Mouse (Mus musculus): ENCODE data around the gene Akap11. TPM values are rescaled to one million over a fixed set of nuclear protein-coding genes. Genes with fewer than 3 reads are reported as not detected.

Gene Akap11
- polyA plus RNA-seq, 1 experiment from 2014 or later, result 13.6 TPM

GRCm38 (mm10) chr14:78534651-78535050 lies 2.0 kb downstream of the Akap11 start:
- no peak overlapping the region for H3K4me3 ChIP-seq (ENCODE audit: low read length)
- peaks cover 44% of the 10 kb centered on the region for H3K4me1 ChIP-seq (ENCODE audit: control insufficient read depth, insufficient read depth, low read length)
- H3K27me3 ChIP-seq (ENCODE audit: control insufficient read depth, insufficient read depth, low read length), result no peaks in the 10 kb centered on the region
- no peak for ATAC-seq (replicated peaks; ENCODE audit: extremely low read depth, insufficient read depth, low FRiP score)
- no peaks in the 10 kb centered on the region for H3K36me3 ChIP-seq (ENCODE audit: control insufficient read depth, insufficient read depth)
- H3K27ac ChIP-seq (ENCODE audit: low read length), result no peak overlapping the region
- 96% methylated on average over 5 of the region's 5 CpGs for whole genome bisulfite sequencing
- no peak overlapping the region for H3K4me2 ChIP-seq (ENCODE audit: low read depth, low read length)
- no peaks in the 10 kb centered on the region for H3K9me3 ChIP-seq (replicated peaks; ENCODE audit: control insufficient read depth, low read length)
- H3K9ac ChIP-seq (ENCODE audit: low read length), result no peak overlapping the region

- 88% methylated on average over 3 of the region's 3 CpGs for WGBS
- ATAC-seq (replicated peaks; ENCODE audit: extremely low read depth, insufficient read depth, low FRiP score), result no peak
- Histone ChIP-seq H3K4me2 (ENCODE audit: low read depth, low read length) (no peak overlapping the region), H3K4me3 (ENCODE audit: low read length) (no peak overlapping the region), H3K27me3 (ENCODE audit: control insufficient read depth, insufficient read depth, low read length) (no peaks in the 10 kb centered on the region), H3K9me3 (replicated peaks; ENCODE audit: control insufficient read depth, low read length) (no peaks in the 10 kb centered on the region), H3K9ac (ENCODE audit: low read length) (no peak overlapping the region), H3K36me3 (ENCODE audit: control insufficient read depth, insufficient read depth) (no peaks in the 10 kb centered on the region), H3K4me1 (ENCODE audit: control insufficient read depth, insufficient read depth, low read length) (peaks cover 54% of the 10 kb centered on the region), H3K27ac (ENCODE audit: low read length) (no peak overlapping the region)
These were observed 2.9 kb downstream of the Akap11 start for GRCm38 (mm10) chr14:78533701-78534100.

GRCm38 (mm10) chr14:78532345-78532744 lies 4.3 kb downstream of the Akap11 start:
- 35% methylated on average over 6 of the region's 6 CpGs for WGBS
- Histone ChIP-seq H3K36me3 (ENCODE audit: control insufficient read depth, insufficient read depth) (no peaks in the 10 kb centered on the region), H3K9ac (ENCODE audit: low read length) (no peak overlapping the region), H3K9me3 (replicated peaks; ENCODE audit: control insufficient read depth, low read length) (no peaks in the 10 kb centered on the region), H3K27me3 (ENCODE audit: control insufficient read depth, insufficient read depth, low read length) (no peaks in the 10 kb centered on the region), H3K4me2 (ENCODE audit: low read depth, low read length) (peak overlapping the region; percentile 4; the same call in 1 of the 2 replicates), H3K4me1 (ENCODE audit: control insufficient read depth, insufficient read depth, low read length) (peaks cover 53% of the 10 kb centered on the region), H3K27ac (ENCODE audit: low read length) (peak overlapping the region; percentile 51), H3K4me3 (ENCODE audit: low read length) (no peak overlapping the region)
- ATAC-seq (replicated peaks; ENCODE audit: extremely low read depth, insufficient read depth, low FRiP score), result no peak

GRCm38 (mm10) chr14:78530256-78530655 lies 6.4 kb downstream of the Akap11 start:
- Histone ChIP-seq H3K4me1 (ENCODE audit: control insufficient read depth, insufficient read depth, low read length) (peaks cover 57% of the 10 kb centered on the region), H3K9me3 (replicated peaks; ENCODE audit: control insufficient read depth, low read length) (no peaks in the 10 kb centered on the region), H3K27me3 (ENCODE audit: control insufficient read depth, insufficient read depth, low read length) (no peaks in the 10 kb centered on the region), H3K4me3 (ENCODE audit: low read length) (no peak overlapping the region), H3K36me3 (ENCODE audit: control insufficient read depth, insufficient read depth) (no peaks in the 10 kb centered on the region), H3K9ac (ENCODE audit: low read length) (no peak overlapping the region), H3K4me2 (ENCODE audit: low read depth, low read length) (no peak overlapping the region), H3K27ac (ENCODE audit: low read length) (no peak overlapping the region)
- no peak for ATAC-seq (replicated peaks; ENCODE audit: extremely low read depth, insufficient read depth, low FRiP score)
- 79% methylated on average over 3 of the region's 3 CpGs for WGBS

GRCm38 (mm10) chr14:78528461-78529425 lies 7.9 kb downstream of the Akap11 start:
- 54% methylated on average over 8 of the region's 8 CpGs for WGBS

GRCm38 (mm10) chr14:78526907-78527306 lies 9.7 kb downstream of the Akap11 start:
- ATAC-seq (replicated peaks; ENCODE audit: extremely low read depth, insufficient read depth, low FRiP score), result no peak
- H3K36me3 ChIP-seq (ENCODE audit: control insufficient read depth, insufficient read depth), result no peaks in the 10 kb centered on the region
- H3K4me2 ChIP-seq (ENCODE audit: low read depth, low read length), result no peak overlapping the region
- no peak overlapping the region for H3K27ac ChIP-seq (ENCODE audit: low read length)
- no peak overlapping the region for H3K4me3 ChIP-seq (ENCODE audit: low read length)
- no peaks in the 10 kb centered on the region for H3K27me3 ChIP-seq (ENCODE audit: control insufficient read depth, insufficient read depth, low read length)
- WGBS, result 79% methylated on average over 6 of the region's 6 CpGs
- H3K9me3 ChIP-seq (replicated peaks; ENCODE audit: control insufficient read depth, low read length), result no peaks in the 10 kb centered on the region
- H3K4me1 ChIP-seq (ENCODE audit: control insufficient read depth, insufficient read depth, low read length), result peaks cover 59% of the 10 kb centered on the region
- H3K9ac ChIP-seq (ENCODE audit: low read length), result no peak overlapping the region

More at GRCm38 (mm10) chr14:78528461-78529425, 7.9 kb downstream of the Akap11 start:
- H3K27me3 ChIP-seq (ENCODE audit: control insufficient read depth, insufficient read depth, low read length), result no peaks in the 10 kb centered on the region
- H3K9ac ChIP-seq (ENCODE audit: low read length), result peak overlapping the region; percentile 20; the same call in 1 of the 2 replicates
- no peaks in the 10 kb centered on the region for H3K9me3 ChIP-seq (replicated peaks; ENCODE audit: control insufficient read depth, low read length)
- peak; percentile 33; the same call in 1 of the 2 replicates for ATAC-seq (replicated peaks; ENCODE audit: extremely low read depth, insufficient read depth, low FRiP score)
- H3K27ac ChIP-seq (ENCODE audit: low read length), result peak overlapping the region; percentile 72
- no peak overlapping the region for H3K4me3 ChIP-seq (ENCODE audit: low read length)
- H3K4me1 ChIP-seq (ENCODE audit: control insufficient read depth, insufficient read depth, low read length), result peaks cover 68% of the 10 kb centered on the region
- no peaks in the 10 kb centered on the region for H3K36me3 ChIP-seq (ENCODE audit: control insufficient read depth, insufficient read depth)
- H3K4me2 ChIP-seq (ENCODE audit: low read depth, low read length), result no peak overlapping the region

- H3K27ac ChIP-seq (ENCODE audit: low read length), result no peak overlapping the region
- no peak overlapping the region for H3K4me3 ChIP-seq (ENCODE audit: low read length)
- no peak overlapping the region for H3K9ac ChIP-seq (ENCODE audit: low read length)
- no peak for ATAC-seq (replicated peaks; ENCODE audit: extremely low read depth, insufficient read depth, low FRiP score)
- no peaks in the 10 kb centered on the region for H3K9me3 ChIP-seq (replicated peaks; ENCODE audit: control insufficient read depth, low read length)
- no peaks in the 10 kb centered on the region for H3K27me3 ChIP-seq (ENCODE audit: control insufficient read depth, insufficient read depth, low read length)
- no peak overlapping the region for H3K4me2 ChIP-seq (ENCODE audit: low read depth, low read length)
- no peaks in the 10 kb centered on the region for H3K36me3 ChIP-seq (ENCODE audit: control insufficient read depth, insufficient read depth)
- 60% methylated on average over 3 of the region's 3 CpGs for WGBS
- peaks cover 55% of the 10 kb centered on the region for H3K4me1 ChIP-seq (ENCODE audit: control insufficient read depth, insufficient read depth, low read length)
These were observed 10.1 kb downstream of the Akap11 start for GRCm38 (mm10) chr14:78526475-78526874.

- WGBS, result 98% methylated on average over 3 of the region's 3 CpGs
- Histone ChIP-seq H3K4me3 (ENCODE audit: low read length) (no peak overlapping the region), H3K27ac (ENCODE audit: low read length) (0 out of 2 replicates have a peak overlapping the region, but pooled peaks have one; percentile 18), H3K9ac (ENCODE audit: low read length) (no peak overlapping the region; the same call in 1 of the 2 replicates), H3K4me1 (ENCODE audit: control insufficient read depth, insufficient read depth, low read length) (peaks cover 51% of the 10 kb centered on the region), H3K36me3 (ENCODE audit: control insufficient read depth, insufficient read depth) (no peaks in the 10 kb centered on the region), H3K27me3 (ENCODE audit: control insufficient read depth, insufficient read depth, low read length) (no peaks in the 10 kb centered on the region), H3K9me3 (replicated peaks; ENCODE audit: control insufficient read depth, low read length) (no peaks in the 10 kb centered on the region), H3K4me2 (ENCODE audit: low read depth, low read length) (no peak overlapping the region)
- peak; percentile 57 for ATAC-seq (replicated peaks; ENCODE audit: extremely low read depth, insufficient read depth, low FRiP score)
These were observed 10.8 kb downstream of the Akap11 start for GRCm38 (mm10) chr14:78525611-78526457.

Measured in heart, embryonic 16.5 days (tissue).